Mouse (Mus musculus): ENCODE measurements around the gene 9530077C05Rik. TPM values are rescaled to one million over a fixed set of nuclear protein-coding genes. Genes with fewer than 3 reads are reported as not detected.
A peak's percentile ranks its signal among the peaks of the same experiment; 100 is the strongest.
"Not testable (repeated sequence)": the region's sequence is repeated elsewhere in the genome, so short reads cannot be mapped to it uniquely, and the experiment has no call there.

9530077C05Rik gene
- total RNA-seq (2017), result 5.2 and 11.0 TPM in 2 replicates

- peak; percentile 100 for ATAC-seq (replicated peaks; ENCODE audit: low read depth, poor library complexity, severe bottlenecking)
Observed at GRCm38 (mm10) chr9:22411002-22411857, at the start of gene 9530077C05Rik. Gene 9530077C05Rik, plus strand, starts transcription at chr9:22411513.

GRCm38 (mm10) chr9:22366221-22366620 lies 45.1 kb upstream of the 9530077C05Rik start:
- ATAC-seq (replicated peaks; ENCODE audit: low read depth, poor library complexity, severe bottlenecking), result no peak

GRCm38 (mm10) chr9:22366621-22367020 lies 44.7 kb upstream of the 9530077C05Rik start:
- peak; percentile 79 for ATAC-seq (replicated peaks; ENCODE audit: low read depth, poor library complexity, severe bottlenecking)

DNA sequence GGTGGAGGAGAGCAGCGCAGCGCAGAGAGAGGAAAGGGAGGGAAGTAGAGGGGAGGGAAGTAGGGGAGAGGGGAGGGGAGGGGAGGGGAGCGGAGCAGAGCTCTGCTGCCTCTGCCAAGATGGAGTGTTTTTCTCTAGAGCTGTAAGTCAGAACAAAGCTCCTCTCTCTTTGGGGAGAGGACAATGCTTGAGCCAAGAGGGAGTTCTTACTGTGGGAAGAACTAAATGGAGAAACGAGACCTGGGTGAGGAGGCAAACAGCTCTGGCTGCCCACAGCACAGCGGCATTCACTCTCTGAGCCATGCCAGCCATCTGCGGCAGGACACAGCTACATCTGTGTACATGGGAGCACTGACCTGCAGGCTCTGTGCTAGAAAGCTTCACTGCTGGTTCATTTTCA lies 43.3 kb upstream of the 9530077C05Rik start:
- ATAC-seq (replicated peaks; ENCODE audit: low read depth, poor library complexity, severe bottlenecking), result no peak

DNA sequence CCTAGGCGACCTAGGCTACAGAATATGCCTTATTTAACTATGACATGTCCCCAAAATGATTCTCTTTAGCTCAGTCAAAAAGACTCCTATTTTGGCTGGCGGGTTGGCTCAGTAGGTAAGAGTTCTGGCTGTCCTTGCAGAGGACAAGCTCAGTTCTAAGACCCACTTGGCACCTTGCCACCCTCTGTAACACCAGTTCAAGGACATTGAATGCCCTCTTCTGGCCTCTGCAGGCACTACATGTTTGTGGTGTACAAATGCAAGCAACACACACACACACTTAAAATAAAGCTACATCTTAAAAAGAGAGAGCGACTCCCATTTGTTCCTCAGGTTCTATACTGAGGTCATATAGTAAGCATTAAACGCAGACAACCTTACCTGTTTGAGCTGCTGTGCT lies 38.6 kb upstream of the 9530077C05Rik start:
- no peak for ATAC-seq (replicated peaks; ENCODE audit: low read depth, poor library complexity, severe bottlenecking)

GRCm38 (mm10) chr9:22376086-22376485 lies 35.2 kb upstream of the 9530077C05Rik start:
- ATAC-seq (replicated peaks; ENCODE audit: low read depth, poor library complexity, severe bottlenecking), result no peak

- ATAC-seq (replicated peaks; ENCODE audit: low read depth, poor library complexity, severe bottlenecking), result no peak
Observed at GRCm38 (mm10) chr9:22385890-22386289, 25.4 kb upstream of the 9530077C05Rik start.

DNA sequence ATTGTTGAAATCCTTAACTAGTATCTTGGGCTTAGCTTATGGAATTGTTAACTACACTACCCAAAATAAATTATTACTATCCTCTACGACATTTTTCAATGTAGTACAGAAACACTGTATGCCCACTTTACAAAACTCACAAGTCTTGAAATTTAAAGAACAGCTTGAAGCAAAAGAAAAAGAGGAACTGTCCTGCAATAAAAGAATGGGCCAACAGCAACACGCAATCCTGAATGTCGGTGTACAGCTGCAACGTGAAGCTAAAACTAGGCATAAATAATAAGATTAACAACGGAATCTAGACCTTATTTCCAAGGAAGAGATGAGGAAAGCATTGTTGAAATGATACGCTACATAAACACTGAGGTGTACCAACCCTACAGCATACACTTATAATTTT lies 23.4 kb upstream of the 9530077C05Rik start:
- ATAC-seq (replicated peaks; ENCODE audit: low read depth, poor library complexity, severe bottlenecking), result no peak

GRCm38 (mm10) chr9:22388401-22388980 lies 22.8 kb upstream of the 9530077C05Rik start:
- ATAC-seq (replicated peaks; ENCODE audit: low read depth, poor library complexity, severe bottlenecking), result peak; percentile 20; the same call in 1 of the 2 replicates

DNA sequence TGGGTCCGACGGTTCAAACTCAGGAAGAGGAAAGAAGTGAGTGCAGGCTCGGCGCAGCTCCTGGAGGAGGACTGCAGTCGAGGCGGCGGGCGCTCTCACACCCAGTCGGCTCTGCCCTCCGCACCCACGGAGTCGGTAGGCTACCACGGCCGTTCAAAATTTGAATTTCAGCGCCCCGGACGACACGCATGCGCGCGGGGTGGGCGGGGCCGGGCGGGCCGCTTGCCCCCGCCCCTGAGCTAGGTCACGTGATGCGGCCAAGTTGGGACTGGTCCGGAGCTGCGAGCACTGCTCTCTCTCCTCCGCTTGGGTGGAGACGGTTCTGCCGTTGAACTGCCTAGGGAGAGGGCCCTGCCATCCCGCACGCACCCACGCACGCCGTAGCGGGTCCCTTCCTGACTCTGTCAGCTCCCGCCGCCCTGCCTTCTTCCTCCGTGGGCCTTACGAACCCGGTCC lies 22.3 kb upstream of the 9530077C05Rik start, which contains the start of gene Anln:
Gene Anln (minus strand): TSS at position 168 of the 456 bp plus-strand sequence.
- peak; percentile 92 for ATAC-seq (replicated peaks; ENCODE audit: low read depth, poor library complexity, severe bottlenecking)

DNA sequence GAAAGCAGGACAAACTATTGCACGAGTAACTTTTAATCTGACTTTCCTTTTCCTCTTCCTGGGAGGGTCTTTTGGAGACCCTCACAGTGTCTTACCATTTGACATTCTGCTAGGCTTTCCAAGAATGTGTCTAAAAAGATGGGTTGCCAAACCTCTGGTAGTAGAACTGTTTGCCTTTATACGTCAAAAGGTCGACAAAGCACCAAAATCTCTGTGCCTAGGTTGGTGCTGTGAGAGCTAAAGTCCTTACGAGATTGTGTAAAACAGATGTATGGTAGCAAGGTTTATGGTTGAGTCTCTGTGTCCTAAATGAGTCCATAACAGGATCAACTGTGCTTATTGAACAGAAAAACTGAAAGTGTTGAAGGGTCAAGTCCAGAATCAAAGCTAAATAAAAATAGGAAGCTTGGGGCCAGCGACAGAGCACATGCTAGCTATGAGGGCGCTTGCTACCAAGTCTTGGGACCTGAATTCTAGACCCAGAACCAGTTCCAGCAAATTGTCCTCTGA lies 21.5 kb upstream of the 9530077C05Rik start:
- no peak for ATAC-seq (replicated peaks; ENCODE audit: low read depth, poor library complexity, severe bottlenecking)

DNA sequence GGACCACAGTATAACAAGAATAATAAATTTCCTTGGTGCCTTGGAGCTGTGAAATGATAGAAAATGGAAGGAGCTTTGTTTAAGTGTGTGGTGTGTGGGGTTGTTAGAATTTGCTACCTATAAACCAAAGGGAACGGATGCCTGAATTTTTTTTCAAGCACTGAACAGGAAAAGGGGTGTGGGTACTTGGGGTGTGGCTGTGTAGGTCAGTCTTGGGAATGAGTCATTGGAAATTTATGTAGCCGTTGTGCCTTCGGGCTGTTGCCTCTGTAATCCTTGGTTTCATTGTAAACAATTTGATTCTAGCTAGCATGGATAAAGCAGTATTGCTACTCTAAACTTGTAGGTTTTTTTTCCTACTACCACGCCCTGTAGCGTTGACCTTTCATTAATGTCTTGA lies 20.9 kb upstream of the 9530077C05Rik start:
- no peak for ATAC-seq (replicated peaks; ENCODE audit: low read depth, poor library complexity, severe bottlenecking)

- peak; percentile 69 for ATAC-seq (replicated peaks; ENCODE audit: low read depth, poor library complexity, severe bottlenecking)
Observed at GRCm38 (mm10) chr9:22394725-22395124, 16.6 kb upstream of the 9530077C05Rik start.

GRCm38 (mm10) chr9:22399021-22399420 lies 12.3 kb upstream of the 9530077C05Rik start:
- ATAC-seq (replicated peaks; ENCODE audit: low read depth, poor library complexity, severe bottlenecking), result no peak

GRCm38 (mm10) chr9:22402001-22402400 lies 9.3 kb upstream of the 9530077C05Rik start:
- ATAC-seq (replicated peaks; ENCODE audit: low read depth, poor library complexity, severe bottlenecking), result no peak

GRCm38 (mm10) chr9:22402976-22403375 lies 8.3 kb upstream of the 9530077C05Rik start:
- no peak for ATAC-seq (replicated peaks; ENCODE audit: low read depth, poor library complexity, severe bottlenecking)

GRCm38 (mm10) chr9:22403501-22403900 lies 7.8 kb upstream of the 9530077C05Rik start:
- ATAC-seq (replicated peaks; ENCODE audit: low read depth, poor library complexity, severe bottlenecking), result not testable (repeated sequence)

- ATAC-seq (replicated peaks; ENCODE audit: low read depth, poor library complexity, severe bottlenecking), result no peak
Observed at GRCm38 (mm10) chr9:22405414-22405813, 5.9 kb upstream of the 9530077C05Rik start.

DNA sequence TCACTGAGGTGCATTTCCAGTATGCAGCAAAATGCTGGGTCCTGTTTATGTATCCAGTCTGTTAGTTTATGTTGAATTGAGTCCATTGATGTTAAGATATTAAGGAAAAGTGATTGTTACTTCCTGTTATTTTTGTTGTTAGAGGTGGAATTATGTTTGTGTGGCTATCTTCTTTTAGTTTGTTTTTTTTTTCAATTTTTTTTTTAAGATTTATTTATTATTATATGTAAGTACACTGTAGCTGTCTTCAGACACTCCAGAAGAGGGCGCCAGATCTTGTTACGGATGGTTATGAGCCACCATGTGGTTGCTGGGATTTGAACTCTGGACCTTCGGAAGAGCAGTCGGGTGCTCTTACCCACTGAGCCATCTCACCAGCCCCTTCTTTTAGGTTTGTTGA lies 3.7 kb upstream of the 9530077C05Rik start:
- ATAC-seq (replicated peaks; ENCODE audit: low read depth, poor library complexity, severe bottlenecking), result not testable (repeated sequence)

DNA sequence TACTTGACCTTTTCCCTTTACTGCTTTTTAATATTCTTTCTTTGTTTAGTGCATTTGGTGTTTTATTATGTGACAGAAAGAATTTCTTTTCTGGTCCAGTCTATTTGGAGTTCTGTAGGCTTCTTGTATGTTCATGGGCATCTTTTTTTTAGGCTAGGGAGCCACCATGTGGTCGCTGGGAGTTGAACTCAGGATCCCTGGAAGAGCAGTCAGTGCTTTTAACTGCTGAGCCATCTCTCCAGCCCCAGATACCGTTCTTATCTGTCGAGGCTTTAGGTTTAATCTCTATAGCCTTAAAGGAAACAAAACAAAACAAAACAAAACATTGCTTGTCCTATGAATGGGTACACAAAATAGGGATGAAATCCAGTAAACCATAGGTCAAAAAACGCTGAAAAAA lies 3.0 kb upstream of the 9530077C05Rik start:
- ATAC-seq (replicated peaks; ENCODE audit: low read depth, poor library complexity, severe bottlenecking), result not testable (repeated sequence)

DNA sequence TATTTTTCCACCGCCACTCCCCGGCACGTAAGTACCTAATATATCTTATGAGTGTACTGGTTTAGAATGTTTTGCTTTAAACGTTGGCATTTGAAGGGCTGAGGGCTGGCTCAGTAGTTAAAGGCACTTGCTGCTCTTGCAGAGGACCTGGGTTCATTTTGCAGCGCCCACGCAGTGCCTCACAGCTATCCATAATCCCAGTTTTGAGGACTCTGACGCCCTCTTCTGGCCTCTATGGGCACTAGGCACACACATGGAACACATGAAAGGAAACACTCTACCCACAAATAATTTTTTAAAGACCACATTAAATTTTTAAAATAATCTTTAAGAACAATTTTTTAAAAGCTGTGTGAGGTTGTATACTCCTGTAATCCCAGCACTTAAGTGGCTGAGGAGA lies 1.8 kb upstream of the 9530077C05Rik start:
- ATAC-seq (replicated peaks; ENCODE audit: low read depth, poor library complexity, severe bottlenecking), result no peak

Measured in common myeloid progenitor, adult 5-6 weeks (primary cell).